Mouse (Mus musculus) thymus, adult 2 months (tissue): ENCODE data around the gene Eif4e. TPM values are rescaled to one million over a fixed set of nuclear protein-coding genes. Genes with fewer than 3 reads are reported as not detected.

Source experiments
- DNase-seq: peaks from one replicate; pipeline ENCODE4 v3.0.0; 2021
- H3K27ac ChIP-seq: fragments of 200-500 bp; 2 replicates; pipeline ENCODE4 v1.5.1; 2012; ENCODE audit warnings: low read length, control low read depth; ENCODE audit not compliant: control insufficient read depth, insufficient read depth
- H3K27me3 ChIP-seq: fragments of 200-500 bp; 2 replicates; pipeline ENCODE4 v1.6.1; 2012; ENCODE audit warnings: mild to moderate bottlenecking, low read length, moderate library complexity, mixed read lengths; ENCODE audit not compliant: control insufficient read depth, insufficient read depth
- H3K36me3 ChIP-seq: fragments of 200-500 bp; 2 replicates; pipeline ENCODE4 v1.6.1; 2012; ENCODE audit warnings: mild to moderate bottlenecking, low read length, moderate library complexity; ENCODE audit not compliant: control insufficient read depth, insufficient read depth
- H3K4me1 ChIP-seq: fragments of 200-500 bp; replicated peaks from 2 replicates; pipeline ENCODE4 v1.6.1; 2012; ENCODE audit warnings: low read length; ENCODE audit not compliant: control insufficient read depth, insufficient read depth
- H3K4me3 ChIP-seq: fragments of 200-500 bp; 2 replicates; pipeline ENCODE4 v1.5.1; 2012; ENCODE audit warnings: mild to moderate bottlenecking, low read length, control low read depth, moderate library complexity; ENCODE audit not compliant: control insufficient read depth, insufficient read depth
- CTCF ChIP-seq: fragments of 200-500 bp; IDR thresholded peaks from 2 replicates; pipeline ENCODE4 v1.5.1; 2012; ENCODE audit warnings: mild to moderate bottlenecking, control low read depth, low read length, moderate library complexity, borderline replicate concordance; ENCODE audit not compliant: control insufficient read depth, poor library complexity, insufficient read depth; ENCODE audit errors: extremely low read depth
- POLR2A ChIP-seq: fragments of 200-500 bp; IDR thresholded peaks from 2 replicates; pipeline ENCODE4 v1.6.1; 2012; ENCODE audit warnings: mild to moderate bottlenecking, low read length, control low read depth, moderate library complexity; ENCODE audit not compliant: control insufficient read depth, poor library complexity, insufficient read depth; ENCODE audit errors: extremely low read depth
- WGBS: fragments of 180-500 bp; shearing (Covaris S2); methylation state at CpG from one replicate; pipeline ENCODE4 v1.1.7; 2018; 5-methylcytosine and 5-hydroxymethylcytosine counted together
- polyA plus RNA-seq: library from polyadenylated mRNA; depleted of rRNA; stranded (reverse); fragments of >200 nt; gene quantifications from 2 replicates; pipeline ENCODE4 v1.2.3, GENCODE M21; 2012

Eif4e gene
- polyA plus RNA-seq, 1 experiment, result 25.1 TPM

GRCm38 (mm10) chr3:138558529-138558928 is 32.5 kb downstream of the Eif4e start:
- Histone ChIP-seq H3K27me3 (no peaks in the 10 kb centered on the region), H3K4me1 (no peaks in the 10 kb centered on the region), H3K27ac (no peak overlapping the region), H3K4me3 (no peak overlapping the region), H3K36me3 (peaks cover 21% of the 10 kb centered on the region)
- WGBS, result 59% methylated on average over 4 of the region's 4 CpGs
- TF ChIP-seq POLR2A, result no peak
- TF ChIP-seq CTCF, result no peak
- DNase-seq, result no peak

GRCm38 (mm10) chr3:138560242-138560641 is 34.3 kb downstream of the Eif4e start:
- Histone ChIP-seq H3K4me3 (no peak overlapping the region), H3K4me1 (no peaks in the 10 kb centered on the region), H3K36me3 (peaks cover 14% of the 10 kb centered on the region), H3K27me3 (no peaks in the 10 kb centered on the region), H3K27ac (no peak overlapping the region)
- no peak for TF ChIP-seq POLR2A
- TF ChIP-seq CTCF, result no peak
- DNase-seq, result no peak
- WGBS, result 89% methylated on average over 5 of the region's 5 CpGs

- Histone ChIP-seq H3K4me1 (no peaks in the 10 kb centered on the region), H3K36me3 (peaks cover 14% of the 10 kb centered on the region), H3K4me3 (no peak overlapping the region), H3K27ac (no peak overlapping the region), H3K27me3 (no peaks in the 10 kb centered on the region)
- TF ChIP-seq CTCF (no peak), POLR2A (no peak)
- no peak for DNase-seq
- WGBS, result 97% methylated on average over 3 of the region's 3 CpGs
Observed at GRCm38 (mm10) chr3:138560886-138561285, 34.9 kb downstream of the Eif4e start.

DNA sequence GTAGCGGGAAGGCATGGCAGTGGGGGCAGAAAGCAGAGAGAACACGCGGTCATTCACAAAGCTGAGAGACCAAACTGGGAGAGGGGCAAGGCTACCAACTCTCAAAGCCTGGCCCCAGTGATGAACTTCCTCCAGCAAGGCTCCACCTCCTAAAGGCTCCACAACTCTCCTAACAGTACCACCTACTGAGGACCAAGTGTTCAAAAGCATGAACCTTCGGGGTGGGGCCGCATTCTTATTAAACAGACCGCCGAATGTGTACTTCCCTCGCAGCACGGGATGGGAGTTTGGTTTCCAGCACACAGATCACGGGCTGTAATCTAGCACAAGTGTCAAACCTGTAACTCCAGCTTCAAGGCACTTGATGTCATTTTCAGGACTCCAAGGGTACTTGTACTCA is 52.9 kb downstream of the Eif4e start:
- no peak overlapping the region for H3K27ac ChIP-seq
- TF ChIP-seq CTCF (no peak), POLR2A (no peak)
- no peak for DNase-seq
- no peaks in the 10 kb centered on the region for H3K4me1 ChIP-seq
- WGBS, result 94% methylated on average over 10 of the region's 10 CpGs
- no peaks in the 10 kb centered on the region for H3K36me3 ChIP-seq
- no peaks in the 10 kb centered on the region for H3K27me3 ChIP-seq
- H3K4me3 ChIP-seq, result no peak overlapping the region

DNA sequence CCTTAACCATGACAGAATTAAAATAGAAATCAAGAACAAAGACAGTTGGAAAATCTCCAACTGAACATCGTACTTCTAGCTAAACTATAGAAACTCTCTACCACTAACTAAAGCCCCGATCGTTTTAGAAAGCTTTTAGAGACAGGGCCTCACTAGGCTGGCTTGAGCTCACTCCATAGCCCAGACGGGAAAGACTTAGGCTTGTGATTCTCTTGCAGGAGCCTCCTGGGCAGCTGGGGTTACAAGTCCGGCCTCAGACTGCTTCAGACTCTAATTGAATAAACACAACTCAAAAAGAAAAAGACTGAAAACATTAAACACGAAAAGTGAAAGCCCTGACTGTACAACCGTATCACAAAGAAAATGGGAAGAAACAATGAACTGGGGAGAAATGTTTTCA is 60.2 kb downstream of the Eif4e start:
- 93% methylated on average over 7 of the region's 7 CpGs for WGBS
- TF ChIP-seq POLR2A (no peak), CTCF (no peak)
- no peak for DNase-seq

DNA sequence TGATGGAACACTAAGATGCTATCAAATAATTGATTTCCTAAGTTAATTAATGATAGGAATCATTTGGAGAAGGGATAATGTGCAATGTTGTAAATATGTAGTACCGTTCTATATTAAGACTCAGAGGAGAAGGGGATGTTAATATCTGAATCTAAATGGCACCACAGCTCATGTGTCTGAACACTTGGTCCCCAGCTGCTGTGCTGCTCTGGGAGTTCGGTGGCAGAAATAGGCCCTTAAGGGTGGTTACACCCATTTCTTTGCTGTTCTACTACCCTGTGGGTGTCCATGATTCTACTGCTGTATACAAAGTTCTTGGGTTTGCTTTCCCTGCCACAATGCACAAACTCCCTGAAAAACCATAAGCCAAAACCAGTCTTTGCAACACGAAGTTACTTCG is 61.2 kb downstream of the Eif4e start:
- TF ChIP-seq POLR2A, result no peak
- TF ChIP-seq CTCF, result no peak
- 95% methylated on average over 4 of the region's 4 CpGs for WGBS
- DNase-seq, result no peak

More for the DNA sequence above, 60.2 kb downstream of the Eif4e start:
- Histone ChIP-seq H3K27ac (no peak overlapping the region), H3K4me3 (no peak overlapping the region), H3K27me3 (no peaks in the 10 kb centered on the region), H3K36me3 (no peaks in the 10 kb centered on the region), H3K4me1 (no peaks in the 10 kb centered on the region)

DNA sequence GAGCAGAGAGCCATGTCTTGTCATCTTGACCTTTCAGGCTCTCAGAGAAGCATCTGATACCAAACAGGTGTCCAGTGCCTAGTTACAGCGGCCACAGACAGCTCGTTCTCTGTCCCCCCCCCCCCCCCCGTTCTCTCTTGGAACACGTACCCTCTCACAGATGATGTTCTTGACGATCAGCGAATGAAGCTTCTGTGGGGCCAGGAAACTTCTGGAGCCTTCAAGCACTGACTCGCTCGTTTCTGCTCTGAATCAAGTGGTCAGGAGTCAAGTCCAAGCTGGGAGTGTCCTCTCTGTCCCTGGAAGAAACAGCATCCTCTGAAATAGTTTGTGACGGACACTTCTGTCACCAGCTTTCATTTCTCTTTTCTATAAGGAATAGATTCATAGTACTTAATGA is 62.0 kb downstream of the Eif4e start:
- 93% methylated on average over 9 of the region's 9 CpGs for WGBS
- TF ChIP-seq CTCF (no peak), POLR2A (no peak)
- Histone ChIP-seq H3K27me3 (no peaks in the 10 kb centered on the region), H3K36me3 (no peaks in the 10 kb centered on the region), H3K4me1 (no peaks in the 10 kb centered on the region), H3K4me3 (no peak overlapping the region), H3K27ac (no peak overlapping the region)
- no peak for DNase-seq

More for the DNA sequence above, 61.2 kb downstream of the Eif4e start:
- Histone ChIP-seq H3K4me3 (no peak overlapping the region), H3K36me3 (no peaks in the 10 kb centered on the region), H3K27me3 (no peaks in the 10 kb centered on the region), H3K4me1 (no peaks in the 10 kb centered on the region), H3K27ac (no peak overlapping the region)
